Mouse (Mus musculus): ENCODE results near the gene Dnajc7. TPM values are rescaled to one million over a fixed set of nuclear protein-coding genes. Genes with fewer than 3 reads are reported as not detected.
A peak's percentile ranks its signal among the peaks of the same experiment; 100 is the strongest.

Dnajc7 gene
- polyA plus RNA-seq, 1 experiment from 2014 or later = 69.9 TPM

DNA sequence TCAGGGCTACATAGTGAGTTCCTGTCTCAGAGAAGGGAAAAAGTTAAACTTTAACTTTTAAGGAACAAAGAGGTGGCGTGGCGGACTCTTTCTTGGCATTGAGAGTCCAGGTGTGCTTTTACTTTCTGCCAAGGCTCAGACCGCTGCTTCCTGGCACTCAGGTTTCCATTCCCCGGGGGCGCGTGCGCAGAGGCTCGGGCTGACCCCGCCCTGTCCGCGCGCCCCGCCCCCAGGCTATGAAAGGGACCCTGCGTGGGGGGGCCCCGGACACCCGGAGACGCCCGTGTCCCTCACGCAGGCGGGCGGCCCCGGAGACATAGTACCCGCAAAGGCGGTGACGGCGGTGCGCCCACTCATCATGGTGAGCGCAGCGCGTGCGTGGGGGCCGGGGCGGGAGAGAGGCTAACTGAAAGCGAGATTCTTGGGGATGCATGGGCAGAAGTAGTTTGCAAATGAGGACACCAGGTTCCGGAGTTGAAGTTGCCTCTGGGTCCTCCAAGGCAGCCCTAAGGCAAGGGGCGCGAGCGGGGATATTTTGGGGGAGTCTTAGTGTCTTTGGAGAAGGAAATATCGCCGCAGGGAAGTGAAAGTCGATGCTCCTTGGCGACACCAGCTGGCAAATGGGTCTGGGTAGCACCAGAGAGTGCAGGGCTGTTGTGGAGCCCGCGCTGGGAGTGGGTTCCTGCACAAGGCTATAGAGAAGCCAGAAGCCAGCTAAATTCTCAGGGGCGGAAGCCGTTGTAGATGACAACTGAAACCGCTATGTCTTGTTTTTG, 45.1 kb downstream of the Dnajc7 start, which contains the start of gene Cnp:
Cnp (plus strand) TSS at position 197 of the 776 bp plus-strand sequence.
- H3K4me1 ChIP-seq (ENCODE audit: control insufficient read depth, insufficient read depth, low read length) = peaks cover 4% of the 10 kb centered on the region; the same call in 1 of the 2 replicates
- ATAC-seq (ENCODE audit: insufficient number of reproducible peaks, low FRiP score, low TSS enrichment, low read depth) (peak; percentile 77), DNase-seq (ENCODE audit: low spot score) (peak; percentile 82)
- H3K4me3 ChIP-seq (ENCODE audit: low read depth, low read length) = peak within 1 kb of the TSS; percentile 66
- H3K36me3 ChIP-seq (ENCODE audit: control insufficient read depth, insufficient read depth, low read length) = no peaks in the 10 kb centered on the region; the same call in 1 of the 2 replicates
- peak within 1 kb of the TSS; percentile 39; the same call in 1 of the 2 replicates for H3K27ac ChIP-seq (replicated peaks; ENCODE audit: low read depth, low read length)
- H3K4me2 ChIP-seq (ENCODE audit: low read depth, severe bottlenecking) = peak within 1 kb of the TSS; percentile 76
- 3% methylated on average over 47 of the region's 47 CpGs for WGBS
- peak within 1 kb of the TSS; percentile 65 for H3K9ac ChIP-seq (ENCODE audit: low read length)
- no peaks in the 10 kb centered on the region for H3K9me3 ChIP-seq (ENCODE audit: control insufficient read depth, low read length)
- peaks cover 3% of the 10 kb centered on the region; the same call in 1 of the 2 replicates for H3K27me3 ChIP-seq (ENCODE audit: control insufficient read depth, insufficient read depth, low read length)

DNA sequence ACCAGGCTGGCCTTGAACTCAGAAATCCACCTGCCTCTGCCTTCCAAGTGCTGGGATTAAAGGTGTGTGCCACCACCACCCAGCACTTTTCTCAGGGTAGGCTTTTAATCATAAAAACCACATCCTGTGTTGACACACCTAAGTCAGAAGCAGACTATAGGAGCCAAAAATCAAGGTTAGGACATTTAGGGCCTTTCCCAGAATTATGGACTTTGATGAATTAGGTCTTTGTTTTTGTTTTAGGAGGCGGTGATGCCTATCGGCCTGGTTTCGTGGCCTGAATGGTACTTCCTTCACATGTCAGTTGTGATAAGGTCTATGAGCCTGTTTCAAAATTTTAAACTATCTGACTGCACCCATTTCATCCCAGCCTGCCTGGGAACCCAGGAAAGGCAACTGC, 45.8 kb downstream of the Dnajc7 start:
- H3K9me3 ChIP-seq (ENCODE audit: control insufficient read depth, low read length) = no peaks in the 10 kb centered on the region
- H3K27me3 ChIP-seq (ENCODE audit: control insufficient read depth, insufficient read depth, low read length) = peaks cover 3% of the 10 kb centered on the region; the same call in 1 of the 2 replicates
- H3K27ac ChIP-seq (replicated peaks; ENCODE audit: low read depth, low read length) = no peak overlapping the region
- peaks cover 4% of the 10 kb centered on the region; the same call in 1 of the 2 replicates for H3K4me1 ChIP-seq (ENCODE audit: control insufficient read depth, insufficient read depth, low read length)
- 96% methylated on average over 3 of the region's 3 CpGs for WGBS
- no peaks in the 10 kb centered on the region; the same call in 1 of the 2 replicates for H3K36me3 ChIP-seq (ENCODE audit: control insufficient read depth, insufficient read depth, low read length)
- H3K9ac ChIP-seq (ENCODE audit: low read length) = no peak overlapping the region; the same call in 1 of the 2 replicates
- ATAC-seq (ENCODE audit: insufficient number of reproducible peaks, low FRiP score, low TSS enrichment, low read depth) = no peak
- H3K4me2 ChIP-seq (ENCODE audit: low read depth, severe bottlenecking) = peak overlapping the region; percentile 76; the same call in 1 of the 2 replicates
- no peak for DNase-seq (ENCODE audit: low spot score)
- H3K4me3 ChIP-seq (ENCODE audit: low read depth, low read length) = peak overlapping the region; percentile 66

DNA sequence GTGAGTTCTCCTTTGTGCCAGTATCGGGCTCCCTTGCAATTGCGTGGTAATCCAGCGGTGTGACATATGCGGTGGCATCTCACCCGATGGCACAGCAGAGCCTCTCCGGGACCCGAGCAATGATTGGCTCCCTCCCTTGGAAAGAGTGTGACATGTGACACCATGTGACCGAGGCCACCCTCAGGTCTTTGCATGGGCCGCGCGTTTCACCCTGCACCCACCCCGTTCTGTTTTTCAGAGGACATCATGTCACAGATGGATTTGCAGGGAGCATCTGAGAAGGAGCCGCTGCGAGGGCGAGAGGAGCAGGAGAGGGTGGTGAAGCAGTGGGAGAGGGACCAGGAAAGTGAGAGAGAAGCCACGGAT, 48.8 kb downstream of the Dnajc7 start:
- Histone ChIP-seq H3K27ac (replicated peaks; ENCODE audit: low read depth, low read length) (no peak overlapping the region), H3K36me3 (ENCODE audit: control insufficient read depth, insufficient read depth, low read length) (no peaks in the 10 kb centered on the region), H3K9me3 (ENCODE audit: control insufficient read depth, low read length) (no peaks in the 10 kb centered on the region), H3K27me3 (ENCODE audit: control insufficient read depth, insufficient read depth, low read length) (peaks cover 3% of the 10 kb centered on the region; the same call in 1 of the 2 replicates), H3K4me3 (ENCODE audit: low read depth, low read length) (peak overlapping the region; percentile 1; the same call in 1 of the 2 replicates), H3K9ac (ENCODE audit: low read length) (no peak overlapping the region), H3K4me2 (ENCODE audit: low read depth, severe bottlenecking) (peak overlapping the region; percentile 25; the same call in 1 of the 2 replicates), H3K4me1 (ENCODE audit: control insufficient read depth, insufficient read depth, low read length) (peaks cover 4% of the 10 kb centered on the region; the same call in 1 of the 2 replicates)
- ATAC-seq (ENCODE audit: insufficient number of reproducible peaks, low FRiP score, low TSS enrichment, low read depth) (no peak), DNase-seq (ENCODE audit: low spot score) (peak; percentile 28)
- WGBS = 9% methylated on average over 16 of the region's 16 CpGs

DNA sequence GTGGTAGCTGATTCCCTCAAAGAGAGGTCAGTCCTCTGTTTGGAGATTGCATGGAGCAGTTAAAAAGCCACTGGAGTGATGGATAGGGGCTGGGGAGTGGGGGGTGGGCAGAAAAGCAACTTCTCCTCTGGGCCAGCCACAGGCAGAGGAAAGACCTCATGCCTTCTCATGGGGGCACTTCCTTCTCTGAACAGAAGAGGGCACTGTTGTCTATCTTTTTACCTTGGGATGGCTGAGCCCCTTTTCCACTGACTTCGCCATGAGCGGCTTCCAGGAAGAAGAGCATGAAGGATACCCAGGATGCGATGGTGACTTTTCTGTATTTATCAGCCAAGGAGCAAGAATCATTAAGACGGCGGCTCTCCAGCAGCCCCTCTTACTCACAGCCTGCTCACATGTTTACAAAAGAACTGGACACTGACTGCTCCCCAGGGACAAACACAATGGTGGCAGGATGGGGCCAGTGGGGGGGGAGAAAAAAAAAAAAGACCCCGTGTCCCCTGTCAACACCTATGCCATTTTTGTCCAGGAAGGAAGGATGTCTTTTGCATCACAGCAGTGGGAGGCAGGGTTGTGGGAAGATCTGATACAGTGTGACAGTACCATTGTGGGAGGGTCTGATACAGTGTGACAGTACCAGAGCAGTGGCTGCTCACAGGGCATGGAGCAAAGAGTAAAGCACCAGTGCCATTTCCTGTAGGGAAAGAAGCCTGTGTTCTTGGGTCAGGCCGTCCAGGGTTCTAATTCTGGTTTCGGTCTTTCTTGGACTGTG, 49.4 kb downstream of the Dnajc7 start:
- Histone ChIP-seq H3K27me3 (ENCODE audit: control insufficient read depth, insufficient read depth, low read length) (peaks cover 3% of the 10 kb centered on the region; the same call in 1 of the 2 replicates), H3K27ac (replicated peaks; ENCODE audit: low read depth, low read length) (no peak overlapping the region), H3K4me2 (ENCODE audit: low read depth, severe bottlenecking) (peak overlapping the region; percentile 25; the same call in 1 of the 2 replicates), H3K9ac (ENCODE audit: low read length) (no peak overlapping the region), H3K9me3 (ENCODE audit: control insufficient read depth, low read length) (no peaks in the 10 kb centered on the region), H3K36me3 (ENCODE audit: control insufficient read depth, insufficient read depth, low read length) (no peaks in the 10 kb centered on the region), H3K4me3 (ENCODE audit: low read depth, low read length) (peak overlapping the region; percentile 1; the same call in 1 of the 2 replicates), H3K4me1 (ENCODE audit: control insufficient read depth, insufficient read depth, low read length) (peaks cover 4% of the 10 kb centered on the region; the same call in 1 of the 2 replicates)
- WGBS = 11% methylated on average over 8 of the region's 8 CpGs
- ATAC-seq (ENCODE audit: insufficient number of reproducible peaks, low FRiP score, low TSS enrichment, low read depth) (0 out of 2 replicates have a peak, but pooled peaks have one; percentile 50), DNase-seq (ENCODE audit: low spot score) (peak; percentile 83)

DNA sequence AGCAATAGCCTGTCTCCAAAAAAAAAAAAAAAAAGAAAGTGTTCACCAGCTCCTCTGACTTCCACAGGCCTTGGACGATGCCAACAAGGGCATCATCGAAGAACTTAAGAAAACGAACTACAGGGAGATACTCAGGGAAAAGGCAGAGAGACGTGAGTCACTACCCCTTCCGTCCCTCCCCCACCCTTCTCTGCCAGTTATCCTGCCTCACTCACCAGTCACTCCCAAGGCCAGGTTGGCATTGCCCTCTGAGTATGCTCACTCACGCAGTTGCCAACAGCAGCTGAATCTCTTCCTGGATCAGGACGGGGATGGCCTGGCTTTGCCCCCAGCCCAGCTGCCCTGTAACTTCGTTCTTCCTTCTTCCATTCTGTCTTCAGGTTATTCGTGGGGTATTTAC, 50.2 kb downstream of the Dnajc7 start:
- Histone ChIP-seq H3K9ac (ENCODE audit: low read length) (no peak overlapping the region), H3K27me3 (ENCODE audit: control insufficient read depth, insufficient read depth, low read length) (peaks cover 3% of the 10 kb centered on the region; the same call in 1 of the 2 replicates), H3K4me2 (ENCODE audit: low read depth, severe bottlenecking) (no peak overlapping the region), H3K4me3 (ENCODE audit: low read depth, low read length) (no peak overlapping the region), H3K27ac (replicated peaks; ENCODE audit: low read depth, low read length) (no peak overlapping the region), H3K36me3 (ENCODE audit: control insufficient read depth, insufficient read depth, low read length) (no peaks in the 10 kb centered on the region), H3K9me3 (ENCODE audit: control insufficient read depth, low read length) (no peaks in the 10 kb centered on the region), H3K4me1 (ENCODE audit: control insufficient read depth, insufficient read depth, low read length) (peaks cover 4% of the 10 kb centered on the region; the same call in 1 of the 2 replicates)
- DNase-seq (ENCODE audit: low spot score) (no peak), ATAC-seq (ENCODE audit: insufficient number of reproducible peaks, low FRiP score, low TSS enrichment, low read depth) (no peak)
- 60% methylated on average over 9 of the region's 9 CpGs for WGBS

DNA sequence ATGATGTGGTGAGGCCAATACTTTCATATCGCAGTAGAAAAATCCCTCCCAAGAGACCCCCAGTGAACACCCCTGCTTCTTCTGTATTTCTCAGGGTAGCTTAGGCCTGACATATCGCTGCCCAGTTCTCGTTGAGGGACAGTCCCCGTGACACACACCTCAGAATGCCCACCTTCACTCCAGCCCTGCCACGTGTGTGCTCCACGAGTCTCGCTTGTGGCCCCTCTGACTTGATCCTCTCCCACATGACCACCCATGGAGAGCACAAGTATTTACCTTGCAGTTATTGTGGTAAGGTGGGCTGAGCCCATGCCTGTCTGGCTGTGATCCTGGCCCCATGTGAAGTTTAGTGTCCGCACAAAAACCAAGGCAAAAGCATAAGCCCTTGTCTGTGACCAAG, 51.3 kb downstream of the Dnajc7 start:
- H3K27me3 ChIP-seq (ENCODE audit: control insufficient read depth, insufficient read depth, low read length) = peaks cover 3% of the 10 kb centered on the region; the same call in 1 of the 2 replicates
- H3K4me2 ChIP-seq (ENCODE audit: low read depth, severe bottlenecking) = no peak overlapping the region
- H3K4me3 ChIP-seq (ENCODE audit: low read depth, low read length) = no peak overlapping the region
- no peak overlapping the region for H3K9ac ChIP-seq (ENCODE audit: low read length)
- H3K9me3 ChIP-seq (ENCODE audit: control insufficient read depth, low read length) = no peaks in the 10 kb centered on the region
- no peak overlapping the region for H3K27ac ChIP-seq (replicated peaks; ENCODE audit: low read depth, low read length)
- 83% methylated on average over 8 of the region's 8 CpGs for WGBS
- ATAC-seq (ENCODE audit: insufficient number of reproducible peaks, low FRiP score, low TSS enrichment, low read depth) (no peak), DNase-seq (ENCODE audit: low spot score) (no peak)
- no peaks in the 10 kb centered on the region for H3K36me3 ChIP-seq (ENCODE audit: control insufficient read depth, insufficient read depth, low read length)
- H3K4me1 ChIP-seq (ENCODE audit: control insufficient read depth, insufficient read depth, low read length) = peaks cover 4% of the 10 kb centered on the region; the same call in 1 of the 2 replicates

DNA sequence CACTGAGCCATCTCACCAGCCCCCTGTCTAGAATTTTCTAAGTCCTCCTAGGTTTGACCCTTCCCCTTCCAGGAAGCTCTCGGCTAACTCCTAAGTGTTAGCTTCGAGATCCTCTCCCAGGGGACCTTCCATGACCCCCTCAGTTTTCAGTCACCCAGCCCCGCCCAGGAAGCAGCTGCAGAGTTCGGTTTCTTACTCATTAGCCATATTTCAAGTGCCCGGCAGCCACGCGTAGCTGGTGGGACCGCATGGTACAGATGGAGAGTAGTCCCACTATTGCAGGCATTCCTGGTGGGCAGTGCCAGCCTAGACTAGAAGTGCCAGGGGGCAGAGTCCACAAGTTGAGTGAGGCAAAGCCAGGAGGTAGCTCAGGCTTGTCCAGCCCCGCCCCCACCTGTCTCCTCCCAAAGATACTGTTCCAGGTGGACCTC, 52.1 kb downstream of the Dnajc7 start:
- ATAC-seq (ENCODE audit: insufficient number of reproducible peaks, low FRiP score, low TSS enrichment, low read depth) (no peak), DNase-seq (ENCODE audit: low spot score) (no peak)
- Histone ChIP-seq H3K4me3 (ENCODE audit: low read depth, low read length) (no peak overlapping the region), H3K9me3 (ENCODE audit: control insufficient read depth, low read length) (no peaks in the 10 kb centered on the region), H3K4me1 (ENCODE audit: control insufficient read depth, insufficient read depth, low read length) (peaks cover 4% of the 10 kb centered on the region; the same call in 1 of the 2 replicates), H3K4me2 (ENCODE audit: low read depth, severe bottlenecking) (no peak overlapping the region), H3K36me3 (ENCODE audit: control insufficient read depth, insufficient read depth, low read length) (no peaks in the 10 kb centered on the region), H3K27ac (replicated peaks; ENCODE audit: low read depth, low read length) (no peak overlapping the region), H3K9ac (ENCODE audit: low read length) (no peak overlapping the region), H3K27me3 (ENCODE audit: control insufficient read depth, insufficient read depth, low read length) (peaks cover 3% of the 10 kb centered on the region; the same call in 1 of the 2 replicates)
- WGBS = 62% methylated on average over 9 of the region's 9 CpGs

DNA sequence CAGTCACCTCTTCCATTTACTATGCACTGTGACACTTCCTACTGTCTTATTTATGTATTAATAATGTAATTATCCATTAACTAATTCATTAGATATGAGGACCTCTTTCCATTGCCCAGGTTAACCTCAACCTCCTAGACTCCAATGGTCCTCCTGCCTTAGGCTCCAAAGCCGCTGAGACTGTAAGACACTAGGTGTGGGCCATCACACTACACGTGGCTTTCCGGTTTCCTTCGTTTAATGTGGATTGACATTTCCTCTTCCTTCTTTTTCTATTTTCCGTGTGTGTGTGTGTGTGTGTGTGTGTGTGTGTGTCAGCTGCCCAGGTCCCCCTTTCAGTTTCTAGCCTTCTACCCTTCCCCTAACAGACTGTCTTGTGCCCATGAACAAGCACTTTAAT, 52.7 kb downstream of the Dnajc7 start:
- Histone ChIP-seq H3K9ac (ENCODE audit: low read length) (no peak overlapping the region), H3K4me2 (ENCODE audit: low read depth, severe bottlenecking) (no peak overlapping the region), H3K4me3 (ENCODE audit: low read depth, low read length) (no peak overlapping the region), H3K9me3 (ENCODE audit: control insufficient read depth, low read length) (no peaks in the 10 kb centered on the region), H3K36me3 (ENCODE audit: control insufficient read depth, insufficient read depth, low read length) (no peaks in the 10 kb centered on the region), H3K27ac (replicated peaks; ENCODE audit: low read depth, low read length) (no peak overlapping the region), H3K4me1 (ENCODE audit: control insufficient read depth, insufficient read depth, low read length) (peaks cover 4% of the 10 kb centered on the region; the same call in 1 of the 2 replicates), H3K27me3 (ENCODE audit: control insufficient read depth, insufficient read depth, low read length) (peaks cover 3% of the 10 kb centered on the region; the same call in 1 of the 2 replicates)
- ATAC-seq (ENCODE audit: insufficient number of reproducible peaks, low FRiP score, low TSS enrichment, low read depth) = no peak
- no peak for DNase-seq (ENCODE audit: low spot score)
- 85% methylated on average over 5 of the region's 5 CpGs for WGBS

Data from limb, embryonic 11.5 days (tissue).